Mouse (Mus musculus) cortical plate, adult 2 months (tissue): Measurements from ENCODE around the gene Cnksr3. TPM values are rescaled to one million over a fixed set of nuclear protein-coding genes. Genes with fewer than 3 reads are reported as not detected.
A peak's percentile ranks its signal among the peaks of the same experiment; 100 is the strongest.

Experiments
- H3K27ac ChIP-seq: fragments of 200-500 bp; 2 replicates; pipeline ENCODE4 v1.5.1; 2012; ENCODE audit warnings: low read length, control low read depth, inconsistent platforms; ENCODE audit not compliant: insufficient read depth
- H3K4me1 ChIP-seq: fragments of 200-500 bp; 2 replicates; pipeline ENCODE4 v1.6.1; 2011; ENCODE audit warnings: low read length; ENCODE audit not compliant: control insufficient read depth, insufficient read depth
- H3K4me3 ChIP-seq: fragments of 200-500 bp; 2 replicates; pipeline ENCODE4 v1.5.1; 2011; ENCODE audit warnings: mild to moderate bottlenecking, low read length, control low read depth; ENCODE audit not compliant: insufficient read depth
- CTCF ChIP-seq: fragments of 200-500 bp; IDR thresholded peaks from 2 replicates; pipeline ENCODE4 v1.5.1; 2011; ENCODE audit warnings: mild to moderate bottlenecking, control low read depth, low read length; ENCODE audit not compliant: insufficient read depth; ENCODE audit errors: extremely low read depth
- POLR2A ChIP-seq: fragments of 200-500 bp; IDR thresholded peaks from 2 replicates; pipeline ENCODE4 v1.6.1; 2011; ENCODE audit warnings: mild to moderate bottlenecking, low read length, control low read depth; ENCODE audit not compliant: insufficient read depth; ENCODE audit errors: extremely low read depth
- polyA plus RNA-seq: library from polyadenylated mRNA; depleted of rRNA; stranded (reverse); fragments of >200 nt; gene quantifications from 2 replicates; pipeline ENCODE4 v1.2.3, GENCODE M21; 2012

Gene Cnksr3
- polyA plus RNA-seq, 1 experiment, result 7.0 TPM

- TF ChIP-seq POLR2A, result no peak
- TF ChIP-seq CTCF, result no peak
- H3K27ac ChIP-seq, result no peak overlapping the region
- H3K4me3 ChIP-seq, result no peak overlapping the region
- no peaks in the 10 kb centered on the region for H3K4me1 ChIP-seq
These were observed 98.9 kb downstream of the Cnksr3 start for GRCm38 (mm10) chr10:7113144-7113543.

- TF ChIP-seq POLR2A (no peak), CTCF (peak; percentile 30; the same call in 1 of the 2 replicates)
- H3K4me3 ChIP-seq, result no peak overlapping the region
- no peaks in the 10 kb centered on the region for H3K4me1 ChIP-seq
- no peak overlapping the region for H3K27ac ChIP-seq
These were observed 100.5 kb downstream of the Cnksr3 start for GRCm38 (mm10) chr10:7111462-7112000.

- Histone ChIP-seq H3K4me1 (no peaks in the 10 kb centered on the region), H3K27ac (no peak overlapping the region), H3K4me3 (no peak overlapping the region)
- TF ChIP-seq CTCF (no peak), POLR2A (no peak)
These were observed 108.2 kb downstream of the Cnksr3 start for GRCm38 (mm10) chr10:7103872-7104271.

GRCm38 (mm10) chr10:7077971-7078370 lies 134.1 kb downstream of the Cnksr3 start:
- H3K27ac ChIP-seq, result no peak overlapping the region
- TF ChIP-seq CTCF, result no peak
- no peak for TF ChIP-seq POLR2A
- no peak overlapping the region for H3K4me3 ChIP-seq
- no peaks in the 10 kb centered on the region; the same call in 1 of the 2 replicates for H3K4me1 ChIP-seq

GRCm38 (mm10) chr10:7077389-7077808 lies 134.6 kb downstream of the Cnksr3 start:
- H3K27ac ChIP-seq, result no peak overlapping the region
- H3K4me1 ChIP-seq, result no peaks in the 10 kb centered on the region; the same call in 1 of the 2 replicates
- H3K4me3 ChIP-seq, result no peak overlapping the region
- no peak for TF ChIP-seq POLR2A

DNA sequence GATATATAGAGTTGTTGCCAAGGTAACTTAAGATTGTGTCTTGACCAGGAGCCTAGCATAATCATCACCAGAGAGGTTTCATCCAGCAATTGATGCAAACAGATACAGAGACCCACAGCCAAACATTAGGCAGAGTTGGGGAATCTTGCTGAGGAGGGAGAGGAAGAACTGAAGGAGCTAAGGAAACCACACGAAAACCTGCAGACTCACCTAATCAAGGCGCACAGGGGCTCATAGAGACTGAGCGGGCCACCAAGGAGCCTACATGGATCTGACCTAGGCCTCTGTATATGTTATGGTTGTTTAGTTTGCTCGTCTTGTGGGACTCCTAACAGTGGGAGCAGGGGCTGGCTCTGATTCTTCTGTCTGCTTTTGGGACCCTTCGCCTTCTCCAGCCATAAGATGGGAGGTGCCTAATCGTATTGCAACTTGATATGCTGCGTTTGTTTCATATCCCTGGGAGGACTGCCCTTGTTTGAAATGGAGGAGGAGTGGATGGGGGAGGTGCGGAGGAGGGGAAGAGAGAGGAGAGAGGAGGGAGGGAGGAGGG lies 135.3 kb downstream of the Cnksr3 start:
- no peak for TF ChIP-seq POLR2A
- TF ChIP-seq CTCF, result no peak
- Histone ChIP-seq H3K4me3 (no peak overlapping the region), H3K4me1 (no peaks in the 10 kb centered on the region; the same call in 1 of the 2 replicates), H3K27ac (0 out of 2 replicates have a peak overlapping the region, but pooled peaks have one; percentile 28)

- TF ChIP-seq CTCF (peak; percentile 85), POLR2A (no peak)
- Histone ChIP-seq H3K27ac (no peak overlapping the region), H3K4me1 (no peaks in the 10 kb centered on the region; the same call in 1 of the 2 replicates), H3K4me3 (no peak overlapping the region)
These were observed 135.8 kb downstream of the Cnksr3 start for GRCm38 (mm10) chr10:7076201-7076600.

DNA sequence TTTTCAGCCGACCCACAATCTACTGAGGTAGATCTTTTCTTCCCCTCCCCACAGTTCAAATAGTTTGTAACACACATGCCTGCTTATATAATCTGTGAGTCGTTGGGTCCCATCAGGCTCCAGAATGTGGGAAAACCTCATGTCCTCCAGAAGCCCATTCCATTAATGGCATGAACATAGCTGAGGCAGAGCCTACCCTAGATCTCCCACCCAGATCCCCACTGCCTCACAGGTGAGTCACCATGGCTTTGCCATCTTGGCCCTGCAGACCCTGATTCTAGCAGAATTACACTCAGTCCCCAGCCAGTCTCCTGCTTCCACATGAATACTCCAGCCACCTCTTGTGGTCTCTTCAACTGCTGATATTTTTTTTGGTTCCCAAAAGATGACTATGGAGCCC lies 136.4 kb downstream of the Cnksr3 start:
- Histone ChIP-seq H3K4me3 (no peak overlapping the region), H3K4me1 (no peaks in the 10 kb centered on the region; the same call in 1 of the 2 replicates), H3K27ac (no peak overlapping the region)
- no peak for TF ChIP-seq POLR2A

GRCm38 (mm10) chr10:7074231-7074630 lies 137.8 kb downstream of the Cnksr3 start:
- no peak for TF ChIP-seq CTCF
- no peak for TF ChIP-seq POLR2A

GRCm38 (mm10) chr10:7070924-7071323 lies 141.1 kb downstream of the Cnksr3 start:
- H3K27ac ChIP-seq, result no peak overlapping the region
- no peak for TF ChIP-seq CTCF
- no peak for TF ChIP-seq POLR2A
- H3K4me1 ChIP-seq, result no peaks in the 10 kb centered on the region
- H3K4me3 ChIP-seq, result no peak overlapping the region

More at GRCm38 (mm10) chr10:7074231-7074630, 137.8 kb downstream of the Cnksr3 start:
- no peaks in the 10 kb centered on the region; the same call in 1 of the 2 replicates for H3K4me1 ChIP-seq
- no peak overlapping the region for H3K27ac ChIP-seq
- no peak overlapping the region for H3K4me3 ChIP-seq
